8 mouse cellular contexts compared by ENCODE assay signal in the genomic region with DNA sequence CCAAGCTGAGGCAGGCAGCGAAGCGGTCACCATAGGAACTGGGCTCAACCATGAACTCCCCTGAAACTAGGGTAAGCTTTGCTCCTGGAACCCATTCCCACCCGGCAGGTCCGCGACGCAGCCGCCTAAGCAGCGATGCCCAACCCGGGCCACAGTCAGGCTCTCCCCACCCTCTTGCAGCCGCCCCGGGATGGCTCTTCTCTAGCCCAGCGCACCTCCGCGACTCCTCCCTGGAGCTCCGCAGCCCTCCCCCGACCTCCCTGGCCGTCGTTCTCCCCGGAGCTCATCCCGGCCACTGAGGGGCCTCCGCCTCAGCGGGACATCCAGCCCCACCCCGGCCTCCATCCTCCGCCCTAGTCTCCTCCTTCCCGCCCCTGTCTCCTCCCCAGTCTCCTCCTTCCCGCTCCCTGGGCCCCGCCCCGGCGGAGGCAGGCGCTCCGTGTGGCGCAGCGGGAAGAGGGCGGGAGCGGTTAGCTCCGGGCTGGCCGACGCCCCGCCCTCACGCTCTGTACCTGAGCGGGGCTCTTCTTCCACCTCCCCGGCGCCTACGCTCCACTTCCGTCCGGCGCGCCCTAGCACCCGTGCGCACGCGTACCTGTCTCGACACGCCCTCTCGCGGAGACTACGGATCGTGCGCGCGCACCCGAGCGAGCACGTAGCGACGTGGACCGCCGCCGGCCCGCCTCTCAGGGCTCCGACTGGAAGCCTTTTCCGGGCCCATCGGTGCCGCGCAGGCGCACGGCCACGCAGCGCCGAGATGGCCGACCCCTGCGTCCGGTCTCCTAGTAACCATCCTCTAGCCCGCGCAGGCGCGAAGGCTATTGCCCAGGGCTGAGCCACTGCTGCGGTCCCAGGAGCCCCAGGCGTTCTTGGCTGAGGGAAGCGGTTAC. TPM values are rescaled to one million over a fixed set of nuclear protein-coding genes. Genes with fewer than 3 reads are reported as not detected.
DNase-seq lines count a peak whose midpoint lies in the region; ATAC-seq lines count a peak whose summit lies in the region.

No protein-coding gene starts in this region.

- ATAC-seq in heart, embryonic 13.5 days (ENCODE audit: extremely low read depth, insufficient number of reproducible peaks, low FRiP score, low TSS enrichment) = peak; percentile 97
- ATAC-seq in liver, embryonic 12.5 days = peak; percentile 97
- ATAC-seq in stomach, embryonic 15.5 days (ENCODE audit: insufficient read depth, low FRiP score, low read depth) = peak; percentile 99

- H3K27me3 ChIP-seq in heart, embryonic 13.5 days (replicated peaks) = peaks cover 14% of the 10 kb centered on the region
- no peaks in the 10 kb centered on the region; the same call in 1 of the 2 replicates for H3K27me3 ChIP-seq in liver, embryonic 12.5 days (replicated peaks)
- no peaks in the 10 kb centered on the region for H3K27me3 ChIP-seq in stomach, embryonic 15.5 days (replicated peaks)

- peak overlapping the region; percentile 85 for H3K9ac ChIP-seq in heart, embryonic 13.5 days
- peak overlapping the region; percentile 81 for H3K9ac ChIP-seq in liver, embryonic 12.5 days
- H3K9ac ChIP-seq in stomach, embryonic 15.5 days = peak overlapping the region; percentile 58

- peak overlapping the region; percentile 32 for H3K27ac ChIP-seq in brown adipose tissue, adult 24 weeks (replicated peaks; ENCODE audit: low read depth, low read length)
- peak overlapping the region; percentile 89 for H3K27ac ChIP-seq in heart, embryonic 13.5 days (replicated peaks)
- H3K27ac ChIP-seq in liver, embryonic 12.5 days = peak overlapping the region; percentile 93
- peak overlapping the region; percentile 90 for H3K27ac ChIP-seq in stomach, embryonic 15.5 days

- peak overlapping the region; percentile 77 for H3K4me3 ChIP-seq in brown adipose tissue, adult 24 weeks (ENCODE audit: insufficient read depth, low read depth, low read length)
- peak overlapping the region; percentile 75 for H3K4me3 ChIP-seq in heart, embryonic 13.5 days
- peak overlapping the region; percentile 76 for H3K4me3 ChIP-seq in liver, embryonic 12.5 days
- peak overlapping the region; percentile 70 for H3K4me3 ChIP-seq in stomach, embryonic 15.5 days (replicated peaks)

- H3K9me3 ChIP-seq in heart, embryonic 13.5 days = no peaks in the 10 kb centered on the region
- H3K9me3 ChIP-seq in liver, embryonic 12.5 days (replicated peaks) = no peaks in the 10 kb centered on the region
- no peaks in the 10 kb centered on the region for H3K9me3 ChIP-seq in stomach, embryonic 15.5 days

- under 1% methylated on average over 80 of the region's 90 CpGs for WGBS in heart, embryonic 13.5 days
- WGBS in liver, embryonic 12.5 days (ENCODE audit: insufficient replicate concordance) = under 1% methylated on average over 89 of the region's 90 CpGs
- under 1% methylated on average over 77 of the region's 90 CpGs for WGBS in stomach, embryonic 15.5 days

- H3K4me2 ChIP-seq in heart, embryonic 13.5 days = peak overlapping the region; percentile 82
- H3K4me2 ChIP-seq in liver, embryonic 12.5 days = peak overlapping the region; percentile 93
- H3K4me2 ChIP-seq in stomach, embryonic 15.5 days = peak overlapping the region; percentile 89

- 0 out of 2 replicates have a peak, but pooled peaks cover 1% of the 10 kb centered on the region for H3K4me1 ChIP-seq in brown adipose tissue, adult 24 weeks (ENCODE audit: control insufficient read depth, insufficient read depth, insufficient read length, low read length)
- H3K4me1 ChIP-seq in heart, embryonic 13.5 days = peaks cover 9% of the 10 kb centered on the region
- peaks cover 31% of the 10 kb centered on the region for H3K4me1 ChIP-seq in liver, embryonic 12.5 days
- H3K4me1 ChIP-seq in stomach, embryonic 15.5 days = no peaks in the 10 kb centered on the region

- DNase-seq in CD4-positive, CD25-positive, alpha-beta regulatory T cell, adult 2 months (ENCODE audit: low read depth, low spot score) = peak; percentile 100
- peak; percentile 55 for DNase-seq in fat pad, adult 2 months (ENCODE audit: extremely low read depth, low read depth, low spot score)
- DNase-seq in kidney, postnatal 10 days = peak; percentile 100
- DNase-seq in natural killer cell, adult 2 months (ENCODE audit: low spot score in 2 of 2) = peak; percentile 98 to 99

- no peaks in the 10 kb centered on the region for H3K36me3 ChIP-seq in heart, embryonic 13.5 days
- H3K36me3 ChIP-seq in liver, embryonic 12.5 days = no peaks in the 10 kb centered on the region
- H3K36me3 ChIP-seq in stomach, embryonic 15.5 days = no peaks in the 10 kb centered on the region

RNA-seq across cellular contexts. Expression of gene Tsga10, which starts 1.5 kb away (rescaled TPM):
- 6.1 and 8.5 TPM in 2 replicates for polyA plus RNA-seq in brown adipose tissue, adult 24 weeks (2012; ENCODE audit: insufficient read depth, insufficient read length, missing spikeins)
- polyA plus RNA-seq in heart, embryonic 13.5 days (2015; fragmentation: Nextera tagmentation; extraction: Ambion mirVana) = 3.6 and 3.8 TPM in 2 replicates
- 2.2 and 2.3 TPM in 2 replicates for polyA plus RNA-seq in liver, embryonic 12.5 days (2016; fragmentation: Nextera tagmentation; extraction: Ambion mirVana)
- 4.2 and 4.8 TPM in 2 replicates for polyA plus RNA-seq in stomach, embryonic 15.5 days (2015; fragmentation: Nextera tagmentation; extraction: Ambion mirVana)

RNA-seq across cellular contexts. Expression of gene Lipt1, which starts 6.8 kb away (rescaled TPM):
- 29.3 and 30.5 TPM in 2 replicates for polyA plus RNA-seq in brown adipose tissue, adult 24 weeks (2012; ENCODE audit: insufficient read depth, insufficient read length, missing spikeins)
- 7.1 and 8.2 TPM in 2 replicates for polyA plus RNA-seq in heart, embryonic 13.5 days (2015; fragmentation: Nextera tagmentation; extraction: Ambion mirVana)
- polyA plus RNA-seq in liver, embryonic 12.5 days (2016; fragmentation: Nextera tagmentation; extraction: Ambion mirVana) = 6.8 and 8.0 TPM in 2 replicates
- polyA plus RNA-seq in stomach, embryonic 15.5 days (2015; fragmentation: Nextera tagmentation; extraction: Ambion mirVana) = 8.1 and 10.2 TPM in 2 replicates

RNA-seq across cellular contexts. Expression of gene Mitd1, which starts 25.5 kb away (rescaled TPM):
- polyA plus RNA-seq in brown adipose tissue, adult 24 weeks (2012; ENCODE audit: insufficient read depth, insufficient read length, missing spikeins) = 12.3 and 12.8 TPM in 2 replicates
- polyA plus RNA-seq in heart, embryonic 13.5 days (2015; fragmentation: Nextera tagmentation; extraction: Ambion mirVana) = 9.8 and 11.5 TPM in 2 replicates
- 18.7 and 22.3 TPM in 2 replicates for polyA plus RNA-seq in liver, embryonic 12.5 days (2016; fragmentation: Nextera tagmentation; extraction: Ambion mirVana)
- polyA plus RNA-seq in stomach, embryonic 15.5 days (2015; fragmentation: Nextera tagmentation; extraction: Ambion mirVana) = 28.5 and 29.5 TPM in 2 replicates

RNA-seq across cellular contexts. Expression of gene Mrpl30, which starts 25.5 kb away (rescaled TPM):
- polyA plus RNA-seq in brown adipose tissue, adult 24 weeks (2012; ENCODE audit: insufficient read depth, insufficient read length, missing spikeins) = 718 and 851 TPM in 2 replicates
- polyA plus RNA-seq in heart, embryonic 13.5 days (2015; fragmentation: Nextera tagmentation; extraction: Ambion mirVana) = 267 and 281 TPM in 2 replicates
- polyA plus RNA-seq in liver, embryonic 12.5 days (2016; fragmentation: Nextera tagmentation; extraction: Ambion mirVana) = 216 and 221 TPM in 2 replicates
- 227 and 243 TPM in 2 replicates for polyA plus RNA-seq in stomach, embryonic 15.5 days (2015; fragmentation: Nextera tagmentation; extraction: Ambion mirVana)

RNA-seq across cellular contexts. Expression of gene Lyg2, which starts 51.5 kb away (rescaled TPM):
- not detected in 2 replicates for polyA plus RNA-seq in brown adipose tissue, adult 24 weeks (2012; ENCODE audit: insufficient read depth, insufficient read length, missing spikeins)
- not detected in 2 replicates for polyA plus RNA-seq in heart, embryonic 13.5 days (2015; fragmentation: Nextera tagmentation; extraction: Ambion mirVana)
- polyA plus RNA-seq in liver, embryonic 12.5 days (2016; fragmentation: Nextera tagmentation; extraction: Ambion mirVana) = not detected in 2 replicates
- not detected in 2 replicates for polyA plus RNA-seq in stomach, embryonic 15.5 days (2015; fragmentation: Nextera tagmentation; extraction: Ambion mirVana)

Comparison
In these comparisons a context has a peak if more than half of its experiments do, and no peak if none do; other contexts are left out.
1. Peak in every context shown above with its lines: DNase-seq, ATAC-seq, H3K4me3 ChIP-seq and H3K27ac ChIP-seq.
2. H3K27ac ChIP-seq: peak in every context shown above with its lines; median percentile 93 in liver, embryonic 12.5 days; 90 in stomach, embryonic 15.5 days; 89 in heart, embryonic 13.5 days; 32 in brown adipose tissue, adult 24 weeks.